Mouse (Mus musculus) kidney, embryonic 15.5 days (tissue): ENCODE measurements around the gene Spag17. TPM values are rescaled to one million over a fixed set of nuclear protein-coding genes. Genes with fewer than 3 reads are reported as not detected.
A peak's percentile ranks its signal among the peaks of the same experiment; 100 is the strongest.

Experiments used
- ATAC-seq: fragments of 200-750 bp; cut with Nextera tagmentation; replicated peaks from 2 replicates; pipeline ENCODE4 v1.8.0; 2017; ENCODE audit warnings: moderate TSS enrichment; ENCODE audit not compliant: low FRiP score
- H3K27ac ChIP-seq: fragments of 300-500 bp; sonication (generic); 2 replicates; pipeline ENCODE4 v1.5.1; 2015; ENCODE audit warnings: mild to moderate bottlenecking, inconsistent platforms
- H3K27me3 ChIP-seq: fragments of 300-500 bp; sonication (generic); 2 replicates; pipeline ENCODE4 v1.6.1; 2015; ENCODE audit warnings: inconsistent platforms
- H3K36me3 ChIP-seq: fragments of 300-500 bp; sonication (generic); 2 replicates; pipeline ENCODE4 v1.6.1; 2015; ENCODE audit warnings: inconsistent platforms
- H3K4me1 ChIP-seq: fragments of 300-500 bp; sonication (generic); 2 replicates; pipeline ENCODE4 v1.6.1; 2015; ENCODE audit warnings: inconsistent platforms
- H3K4me2 ChIP-seq: fragments of 300-500 bp; sonication (generic); 2 replicates; pipeline ENCODE4 v1.6.1; 2015; ENCODE audit warnings: moderate library complexity, mild to moderate bottlenecking, inconsistent platforms
- H3K4me3 ChIP-seq: fragments of 300-500 bp; sonication (generic); replicated peaks from 2 replicates; pipeline ENCODE4 v1.5.1; 2015; ENCODE audit warnings: mild to moderate bottlenecking, inconsistent platforms
- H3K9ac ChIP-seq: fragments of 300-500 bp; sonication (generic); 2 replicates; pipeline ENCODE4 v1.6.1; 2015; ENCODE audit warnings: mild to moderate bottlenecking, inconsistent platforms
- H3K9me3 ChIP-seq: fragments of 300-500 bp; sonication (generic); replicated peaks from 2 replicates; pipeline ENCODE4 v1.6.1; 2016; ENCODE audit warnings: inconsistent platforms
- WGBS: fragments of 180-500 bp; shearing (Covaris S2); methylation state at CpG from one replicate; pipeline ENCODE4 v1.1.7; 2015; ENCODE audit warnings: mixed read lengths; 5-methylcytosine and 5-hydroxymethylcytosine counted together
- polyA plus RNA-seq: library from polyadenylated mRNA; unstranded; fragments of >200 nt; fragmentation: Nextera tagmentation; extraction: Ambion mirVana; gene quantifications from 2 replicates; pipeline ENCODE4 v1.2.1, GENCODE M21; 2015

Spag17 gene
- polyA plus RNA-seq, 1 experiment from 2014 or later, result 0.51 TPM

GRCm38 (mm10) chr3:100118681-100119080, 233.5 kb downstream of the Spag17 start:
- Histone ChIP-seq H3K36me3 (no peaks in the 10 kb centered on the region), H3K9me3 (no peaks in the 10 kb centered on the region), H3K4me1 (no peaks in the 10 kb centered on the region), H3K27me3 (no peaks in the 10 kb centered on the region), H3K27ac (no peak overlapping the region), H3K4me2 (no peak overlapping the region), H3K9ac (no peak overlapping the region), H3K4me3 (no peak overlapping the region)
- 79% methylated on average over 2 of the region's 2 CpGs for WGBS
- ATAC-seq, result no peak

GRCm38 (mm10) chr3:100121961-100122360, 236.8 kb downstream of the Spag17 start:
- Histone ChIP-seq H3K27me3 (no peaks in the 10 kb centered on the region), H3K4me3 (no peak overlapping the region), H3K4me1 (no peaks in the 10 kb centered on the region), H3K9ac (no peak overlapping the region), H3K36me3 (no peaks in the 10 kb centered on the region), H3K4me2 (no peak overlapping the region), H3K9me3 (no peaks in the 10 kb centered on the region), H3K27ac (no peak overlapping the region)
- ATAC-seq, result no peak
- WGBS, result 72% methylated on average over 2 of the region's 2 CpGs

GRCm38 (mm10) chr3:100122445-100122844, 237.2 kb downstream of the Spag17 start:
- Histone ChIP-seq H3K27me3 (no peaks in the 10 kb centered on the region), H3K4me1 (no peaks in the 10 kb centered on the region), H3K9me3 (no peaks in the 10 kb centered on the region), H3K27ac (no peak overlapping the region), H3K4me2 (no peak overlapping the region), H3K36me3 (no peaks in the 10 kb centered on the region), H3K4me3 (no peak overlapping the region), H3K9ac (no peak overlapping the region)
- WGBS, result 50% methylated on average over 1 of the region's 1 CpGs
- ATAC-seq, result no peak

- 81% methylated on average over 15 of the region's 15 CpGs for WGBS
- H3K27me3 ChIP-seq, result no peaks in the 10 kb centered on the region
- H3K27ac ChIP-seq, result no peak overlapping the region
- H3K9me3 ChIP-seq, result no peaks in the 10 kb centered on the region
- peak overlapping the region; percentile 79 for H3K9ac ChIP-seq
- no peak for ATAC-seq
- H3K4me3 ChIP-seq, result peak overlapping the region; percentile 93
- peak overlapping the region; percentile 85 for H3K4me2 ChIP-seq
- H3K36me3 ChIP-seq, result peaks cover 42% of the 10 kb centered on the region
- peaks cover 19% of the 10 kb centered on the region for H3K4me1 ChIP-seq
Observed at GRCm38 (mm10) chr3:100160682-100161445, 275.7 kb downstream of the Spag17 start.

GRCm38 (mm10) chr3:100161665-100162314, 276.6 kb downstream of the Spag17 start:
- H3K36me3 ChIP-seq, result peaks cover 33% of the 10 kb centered on the region
- peak overlapping the region; percentile 85 for H3K4me2 ChIP-seq
- no peaks in the 10 kb centered on the region for H3K9me3 ChIP-seq
- no peaks in the 10 kb centered on the region for H3K27me3 ChIP-seq
- H3K9ac ChIP-seq, result peak overlapping the region; percentile 79
- no peak for ATAC-seq
- peak overlapping the region; percentile 68 for H3K27ac ChIP-seq
- H3K4me1 ChIP-seq, result peaks cover 19% of the 10 kb centered on the region
- WGBS, result under 1% methylated on average over 35 of the region's 35 CpGs
- peak overlapping the region; percentile 93 for H3K4me3 ChIP-seq

- Histone ChIP-seq H3K36me3 (peaks cover 25% of the 10 kb centered on the region), H3K4me1 (peaks cover 19% of the 10 kb centered on the region), H3K9ac (peak within 1 kb of the TSS; percentile 79), H3K9me3 (no peaks in the 10 kb centered on the region), H3K27ac (peak within 1 kb of the TSS; percentile 93), H3K4me3 (peak within 1 kb of the TSS; percentile 93), H3K4me2 (peak within 1 kb of the TSS; percentile 85), H3K27me3 (no peaks in the 10 kb centered on the region)
- WGBS, result under 1% methylated on average over 55 of the region's 55 CpGs
- ATAC-seq, result peak; percentile 99
Observed at GRCm38 (mm10) chr3:100162315-100163105, 277.3 kb downstream of the Spag17 start, which contains the start of the genes Gdap2 and Wdr3. Gene Gdap2 (plus strand): TSS chr3:100162381. Gene Wdr3 (minus strand): TSS chr3:100162407.

- Histone ChIP-seq H3K9ac (no peak overlapping the region), H3K4me2 (no peak overlapping the region), H3K9me3 (no peaks in the 10 kb centered on the region), H3K4me3 (no peak overlapping the region), H3K27me3 (no peaks in the 10 kb centered on the region), H3K27ac (no peak overlapping the region), H3K4me1 (peaks cover 19% of the 10 kb centered on the region), H3K36me3 (peaks cover 21% of the 10 kb centered on the region)
- no peak for ATAC-seq
- WGBS, result 84% methylated on average over 2 of the region's 2 CpGs
Observed at GRCm38 (mm10) chr3:100163556-100163955, 278.4 kb downstream of the Spag17 start.

GRCm38 (mm10) chr3:100164991-100165390, 279.8 kb downstream of the Spag17 start:
- Histone ChIP-seq H3K27ac (no peak overlapping the region), H3K4me3 (no peak overlapping the region), H3K9ac (no peak overlapping the region), H3K4me2 (no peak overlapping the region), H3K36me3 (peaks cover 12% of the 10 kb centered on the region), H3K27me3 (no peaks in the 10 kb centered on the region), H3K9me3 (no peaks in the 10 kb centered on the region), H3K4me1 (peaks cover 19% of the 10 kb centered on the region)
- no peak for ATAC-seq

GRCm38 (mm10) chr3:100176031-100176430, 290.8 kb downstream of the Spag17 start:
- ATAC-seq, result no peak
- no peak overlapping the region for H3K9ac ChIP-seq

GRCm38 (mm10) chr3:100180471-100180870, 295.3 kb downstream of the Spag17 start:
- ATAC-seq, result no peak
- Histone ChIP-seq H3K4me2 (no peak overlapping the region), H3K27me3 (no peaks in the 10 kb centered on the region), H3K9me3 (no peaks in the 10 kb centered on the region), H3K9ac (no peak overlapping the region), H3K36me3 (peaks cover 48% of the 10 kb centered on the region), H3K27ac (no peak overlapping the region), H3K4me1 (no peaks in the 10 kb centered on the region), H3K4me3 (no peak overlapping the region)
- 63% methylated on average over 3 of the region's 3 CpGs for WGBS

More at GRCm38 (mm10) chr3:100176031-100176430, 290.8 kb downstream of the Spag17 start:
- Histone ChIP-seq H3K27me3 (no peaks in the 10 kb centered on the region), H3K36me3 (peaks cover 69% of the 10 kb centered on the region), H3K4me1 (no peaks in the 10 kb centered on the region), H3K4me3 (no peak overlapping the region), H3K4me2 (no peak overlapping the region), H3K27ac (no peak overlapping the region), H3K9me3 (no peaks in the 10 kb centered on the region)
- WGBS, result 94% methylated on average over 2 of the region's 2 CpGs

GRCm38 (mm10) chr3:100189444-100189843, 304.2 kb downstream of the Spag17 start:
- Histone ChIP-seq H3K4me1 (peaks cover 6% of the 10 kb centered on the region; the same call in 1 of the 2 replicates), H3K27me3 (no peaks in the 10 kb centered on the region), H3K9me3 (no peaks in the 10 kb centered on the region), H3K4me2 (no peak overlapping the region), H3K4me3 (no peak overlapping the region), H3K27ac (no peak overlapping the region), H3K9ac (no peak overlapping the region), H3K36me3 (peaks cover 47% of the 10 kb centered on the region)
- peak; percentile 69 for ATAC-seq
- WGBS, result 42% methylated on average over 1 of the region's 1 CpGs

- Histone ChIP-seq H3K9ac (no peak overlapping the region), H3K27ac (no peak overlapping the region), H3K4me3 (no peak overlapping the region), H3K36me3 (peaks cover 47% of the 10 kb centered on the region), H3K27me3 (no peaks in the 10 kb centered on the region), H3K9me3 (no peaks in the 10 kb centered on the region), H3K4me2 (no peak overlapping the region), H3K4me1 (peaks cover 6% of the 10 kb centered on the region; the same call in 1 of the 2 replicates)
- 85% methylated on average over 11 of the region's 11 CpGs for WGBS
- no peak for ATAC-seq
Observed at GRCm38 (mm10) chr3:100189861-100190260, 304.7 kb downstream of the Spag17 start.
